Mouse (Mus musculus) limb, embryonic 10.5 days (tissue): ENCODE results near the gene Zfp747. TPM values are rescaled to one million over a fixed set of nuclear protein-coding genes. Genes with fewer than 3 reads are reported as not detected.
"Not testable (repeated sequence)": the region's sequence is repeated elsewhere in the genome, so short reads cannot be mapped to it uniquely, and the experiment has no call there.

Source experiments
- DNase-seq: peaks from one replicate; pipeline ENCODE4 v3.0.0-alpha.2; 2017; ENCODE audit warnings: low spot score
- H3K27ac ChIP-seq: fragments of 300-500 bp; sonication (generic); 2 replicates; pipeline ENCODE4 v1.5.1; 2016; ENCODE audit warnings: mild to moderate bottlenecking
- H3K27me3 ChIP-seq: fragments of 300-500 bp; sonication (generic); 2 replicates; pipeline ENCODE4 v1.6.1; 2016; ENCODE audit warnings: low read depth, mild to moderate bottlenecking; ENCODE audit not compliant: poor library complexity, severe bottlenecking
- H3K36me3 ChIP-seq: fragments of 300-500 bp; sonication (generic); 2 replicates; pipeline ENCODE4 v1.6.1; 2016; ENCODE audit warnings: mild to moderate bottlenecking, moderate library complexity
- H3K4me1 ChIP-seq: fragments of 300-500 bp; sonication (generic); 2 replicates; pipeline ENCODE4 v1.6.1; 2016
- H3K4me3 ChIP-seq: fragments of 300-500 bp; sonication (generic); 2 replicates; pipeline ENCODE4 v1.5.1; 2016; ENCODE audit warnings: mild to moderate bottlenecking, moderate library complexity
- H3K9me3 ChIP-seq: fragments of 300-500 bp; sonication (generic); replicated peaks from 2 replicates; pipeline ENCODE4 v1.6.1; 2016; ENCODE audit warnings: mild to moderate bottlenecking
- WGBS: fragments of 180-500 bp; shearing (Covaris S2); methylation state at CpG from one replicate; pipeline ENCODE4 v1.1.7; 2016; 5-methylcytosine and 5-hydroxymethylcytosine counted together
- polyA plus RNA-seq: library from polyadenylated mRNA; unstranded; fragments of >200 nt; fragmentation: Nextera tagmentation; extraction: Ambion mirVana; gene quantifications from 2 replicates; pipeline ENCODE4 v1.2.1, GENCODE M21; 2016

Gene Zfp747
- polyA plus RNA-seq, 1 experiment from 2014 or later = 9.5 TPM

- H3K4me3 ChIP-seq = peak overlapping the region; percentile 73
- WGBS = 84% methylated on average over 8 of the region's 8 CpGs
- H3K4me1 ChIP-seq = peaks cover 16% of the 10 kb centered on the region
- DNase-seq = no peak
- H3K9me3 ChIP-seq = no peaks in the 10 kb centered on the region
- H3K36me3 ChIP-seq = peaks cover 20% of the 10 kb centered on the region
- H3K27me3 ChIP-seq = no peaks in the 10 kb centered on the region; the same call in 1 of the 2 replicates
- H3K27ac ChIP-seq = no peak overlapping the region
Observed at GRCm38 (mm10) chr7:127392251-127392824, 16.5 kb upstream of the Zfp747 start.

GRCm38 (mm10) chr7:127391538-127391937 lies 15.7 kb upstream of the Zfp747 start:
- Histone ChIP-seq H3K36me3 (peaks cover 20% of the 10 kb centered on the region), H3K27me3 (no peaks in the 10 kb centered on the region), H3K4me1 (peaks cover 20% of the 10 kb centered on the region), H3K9me3 (no peaks in the 10 kb centered on the region), H3K27ac (no peak overlapping the region), H3K4me3 (no peak overlapping the region)
- no peak for DNase-seq
- 97% methylated on average over 16 of the region's 16 CpGs for WGBS

GRCm38 (mm10) chr7:127390306-127390705 lies 14.5 kb upstream of the Zfp747 start:
- Histone ChIP-seq H3K4me3 (no peak overlapping the region), H3K27me3 (no peaks in the 10 kb centered on the region), H3K9me3 (no peaks in the 10 kb centered on the region; the same call in 1 of the 2 replicates), H3K4me1 (peaks cover 23% of the 10 kb centered on the region), H3K27ac (no peak overlapping the region), H3K36me3 (peaks cover 24% of the 10 kb centered on the region)
- no peak for DNase-seq
- WGBS = 87% methylated on average over 7 of the region's 7 CpGs

GRCm38 (mm10) chr7:127388201-127388600 lies 12.4 kb upstream of the Zfp747 start:
- H3K27ac ChIP-seq, H3K9me3 ChIP-seq, H3K4me3 ChIP-seq, H3K27me3 ChIP-seq, DNase-seq: not testable (repeated sequence)
- H3K4me1 ChIP-seq = peaks cover 16% of the 10 kb centered on the region
- H3K36me3 ChIP-seq = peaks cover 44% of the 10 kb centered on the region

GRCm38 (mm10) chr7:127386641-127387392 lies 11.0 kb upstream of the Zfp747 start, which contains the start of gene 9130019O22Rik:
9130019O22Rik (minus strand) TSS chr7:127387166.
- H3K27me3 ChIP-seq = no peaks in the 10 kb centered on the region
- H3K4me3 ChIP-seq = peak within 1 kb of the TSS; percentile 52
- peak; percentile 76 for DNase-seq
- peak within 1 kb of the TSS; percentile 78 for H3K27ac ChIP-seq
- WGBS = 15% methylated on average over 38 of the region's 38 CpGs
- peaks cover 48% of the 10 kb centered on the region for H3K36me3 ChIP-seq
- H3K9me3 ChIP-seq = peaks cover 3% of the 10 kb centered on the region; the same call in 1 of the 2 replicates
- peaks cover 7% of the 10 kb centered on the region for H3K4me1 ChIP-seq

- H3K4me3 ChIP-seq, H3K27ac ChIP-seq, H3K27me3 ChIP-seq, H3K4me1 ChIP-seq, DNase-seq, H3K9me3 ChIP-seq: not testable (repeated sequence)
- H3K36me3 ChIP-seq = peaks cover 38% of the 10 kb centered on the region
- 92% methylated on average over 4 of the region's 4 CpGs for WGBS
Observed at GRCm38 (mm10) chr7:127385560-127385959, 9.7 kb upstream of the Zfp747 start.

- Histone ChIP-seq H3K27me3 (no peaks in the 10 kb centered on the region), H3K36me3 (peaks cover 26% of the 10 kb centered on the region), H3K4me3 (no peak overlapping the region), H3K4me1 (peaks cover 7% of the 10 kb centered on the region; the same call in 1 of the 2 replicates), H3K27ac (no peak overlapping the region), H3K9me3 (no peaks in the 10 kb centered on the region)
- WGBS = 78% methylated on average over 6 of the region's 6 CpGs
- no peak for DNase-seq
Observed at GRCm38 (mm10) chr7:127378310-127378921, 2.6 kb upstream of the Zfp747 start.

GRCm38 (mm10) chr7:127371870-127372269 lies 4.0 kb downstream of the Zfp747 start:
- peaks cover 25% of the 10 kb centered on the region for H3K36me3 ChIP-seq
- H3K9me3 ChIP-seq, H3K27me3 ChIP-seq, H3K4me1 ChIP-seq, H3K4me3 ChIP-seq, H3K27ac ChIP-seq, DNase-seq: not testable (repeated sequence)
- WGBS = 80% methylated on average over 3 of the region's 3 CpGs

- H3K9me3 ChIP-seq = no peaks in the 10 kb centered on the region
Observed at GRCm38 (mm10) chr7:127371213-127371612, 4.6 kb downstream of the Zfp747 start.

GRCm38 (mm10) chr7:127366249-127366648 lies 9.6 kb downstream of the Zfp747 start:
- no peak overlapping the region for H3K4me3 ChIP-seq
- DNase-seq = no peak
- H3K4me1 ChIP-seq = peaks cover 10% of the 10 kb centered on the region
- H3K36me3 ChIP-seq = no peaks in the 10 kb centered on the region
- no peak overlapping the region for H3K27ac ChIP-seq
- 89% methylated on average over 3 of the region's 3 CpGs for WGBS
- H3K9me3 ChIP-seq = no peaks in the 10 kb centered on the region
- H3K27me3 ChIP-seq = peaks cover 42% of the 10 kb centered on the region

More at GRCm38 (mm10) chr7:127371213-127371612, 4.6 kb downstream of the Zfp747 start:
- Histone ChIP-seq H3K27me3 (no peaks in the 10 kb centered on the region), H3K4me1 (peaks cover 7% of the 10 kb centered on the region; the same call in 1 of the 2 replicates), H3K27ac (no peak overlapping the region), H3K4me3 (no peak overlapping the region), H3K36me3 (peaks cover 25% of the 10 kb centered on the region)
- 88% methylated on average over 2 of the region's 2 CpGs for whole genome bisulfite sequencing
- DNase-seq = no peak

GRCm38 (mm10) chr7:127364166-127364565 lies 11.7 kb downstream of the Zfp747 start:
- H3K27me3 ChIP-seq = peaks cover 52% of the 10 kb centered on the region
- no peak for DNase-seq
- H3K9me3 ChIP-seq = no peaks in the 10 kb centered on the region
- no peak overlapping the region for H3K27ac ChIP-seq
- no peaks in the 10 kb centered on the region for H3K36me3 ChIP-seq
- WGBS = 64% methylated on average over 4 of the region's 4 CpGs
- peaks cover 10% of the 10 kb centered on the region for H3K4me1 ChIP-seq
- H3K4me3 ChIP-seq = peak overlapping the region; percentile 58

- Histone ChIP-seq H3K9me3 (no peaks in the 10 kb centered on the region), H3K27ac (peak overlapping the region; percentile 50), H3K36me3 (no peaks in the 10 kb centered on the region), H3K4me3 (peak overlapping the region; percentile 58), H3K4me1 (peaks cover 10% of the 10 kb centered on the region), H3K27me3 (peaks cover 52% of the 10 kb centered on the region)
- DNase-seq = peak; percentile 68
- 2% methylated on average over 24 of the region's 24 CpGs for WGBS
Observed at GRCm38 (mm10) chr7:127363475-127363921, 12.4 kb downstream of the Zfp747 start.

- peaks cover 10% of the 10 kb centered on the region for H3K4me1 ChIP-seq
- peaks cover 52% of the 10 kb centered on the region for H3K27me3 ChIP-seq
- H3K9me3 ChIP-seq, H3K27ac ChIP-seq, H3K4me3 ChIP-seq, H3K36me3 ChIP-seq, DNase-seq: not testable (repeated sequence)
- WGBS = 30% methylated on average over 13 of the region's 13 CpGs
Observed at GRCm38 (mm10) chr7:127362418-127362817, 13.4 kb downstream of the Zfp747 start.
